Mouse (Mus musculus): ENCODE results near the gene Urb1. TPM values are rescaled to one million over a fixed set of nuclear protein-coding genes. Genes with fewer than 3 reads are reported as not detected.

Gene Urb1
- polyA plus RNA-seq, 1 experiment from 2014 or later = 5.9 TPM

DNA sequence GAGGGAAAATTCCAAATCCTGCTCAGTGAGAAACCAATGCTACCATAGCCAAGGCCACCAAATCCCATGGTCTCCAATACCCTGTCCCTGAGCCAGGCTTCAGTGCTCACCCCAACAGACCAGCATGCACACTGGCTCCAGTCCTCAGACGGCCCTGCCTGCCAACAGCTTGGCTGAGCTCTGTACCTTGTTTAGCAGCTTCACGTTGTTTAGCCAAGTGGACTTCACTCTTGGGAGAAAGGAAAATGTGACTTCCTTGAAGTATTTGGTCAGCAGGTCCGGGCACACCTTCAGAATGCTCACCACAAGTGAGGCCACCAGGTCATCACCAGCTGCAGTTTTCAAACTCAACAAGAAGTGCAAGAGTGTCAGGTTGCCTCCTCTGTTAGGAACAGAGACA lies 17.7 kb downstream of the Urb1 start:
- no peak overlapping the region for H3K9ac ChIP-seq
- H3K4me1 ChIP-seq = peaks cover 12% of the 10 kb centered on the region
- H3K27me3 ChIP-seq (replicated peaks) = no peaks in the 10 kb centered on the region
- ATAC-seq (ENCODE audit: extremely low read depth, insufficient number of reproducible peaks, low FRiP score, low TSS enrichment) = no peak
- 59% methylated on average over 3 of the region's 3 CpGs for WGBS
- H3K9me3 ChIP-seq = no peaks in the 10 kb centered on the region
- H3K36me3 ChIP-seq = peaks cover 99% of the 10 kb centered on the region
- no peak overlapping the region for H3K27ac ChIP-seq (replicated peaks)
- no peak overlapping the region for H3K4me2 ChIP-seq
- H3K4me3 ChIP-seq = no peak overlapping the region

GRCm38 (mm10) chr16:90792066-90792465 lies 18.1 kb downstream of the Urb1 start:
- Histone ChIP-seq H3K36me3 (peaks cover 99% of the 10 kb centered on the region), H3K27me3 (replicated peaks) (no peaks in the 10 kb centered on the region), H3K27ac (replicated peaks) (no peak overlapping the region), H3K9ac (no peak overlapping the region), H3K4me1 (peaks cover 12% of the 10 kb centered on the region), H3K4me3 (no peak overlapping the region), H3K9me3 (no peaks in the 10 kb centered on the region), H3K4me2 (no peak overlapping the region)
- no peak for ATAC-seq (ENCODE audit: extremely low read depth, insufficient number of reproducible peaks, low FRiP score, low TSS enrichment)
- 72% methylated on average over 5 of the region's 5 CpGs for WGBS

DNA sequence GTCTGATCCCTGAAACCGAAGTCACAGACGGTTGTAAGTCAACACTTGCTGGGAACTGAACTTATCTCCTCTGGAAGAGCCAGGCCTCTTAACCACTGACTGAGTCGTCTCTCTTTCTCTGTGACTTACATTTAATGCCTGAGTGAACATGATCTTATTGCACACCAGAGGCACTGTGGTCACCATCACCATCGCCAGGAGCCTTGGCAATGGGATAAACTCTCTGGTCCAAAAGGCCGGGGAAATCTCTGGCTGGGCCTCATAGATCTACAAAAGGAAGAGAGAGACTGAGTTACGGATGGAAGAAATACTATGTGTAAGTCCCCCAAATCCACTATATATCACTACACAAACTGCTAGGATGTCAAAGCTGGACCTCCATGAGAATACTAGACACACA lies 19.3 kb downstream of the Urb1 start:
- ATAC-seq (ENCODE audit: extremely low read depth, insufficient number of reproducible peaks, low FRiP score, low TSS enrichment) = no peak
- Histone ChIP-seq H3K9ac (no peak overlapping the region), H3K27ac (replicated peaks) (no peak overlapping the region), H3K36me3 (peaks cover 99% of the 10 kb centered on the region), H3K27me3 (replicated peaks) (no peaks in the 10 kb centered on the region), H3K4me1 (peaks cover 17% of the 10 kb centered on the region), H3K9me3 (no peaks in the 10 kb centered on the region), H3K4me3 (no peak overlapping the region), H3K4me2 (no peak overlapping the region)
- 86% methylated on average over 6 of the region's 6 CpGs for WGBS

GRCm38 (mm10) chr16:90788580-90788979 lies 21.6 kb downstream of the Urb1 start:
- Histone ChIP-seq H3K27me3 (replicated peaks) (no peaks in the 10 kb centered on the region), H3K27ac (replicated peaks) (no peak overlapping the region), H3K36me3 (peaks cover 99% of the 10 kb centered on the region), H3K4me2 (no peak overlapping the region), H3K4me1 (peaks cover 40% of the 10 kb centered on the region), H3K9ac (no peak overlapping the region), H3K9me3 (no peaks in the 10 kb centered on the region), H3K4me3 (no peak overlapping the region)
- 85% methylated on average over 6 of the region's 6 CpGs for WGBS
- ATAC-seq (ENCODE audit: extremely low read depth, insufficient number of reproducible peaks, low FRiP score, low TSS enrichment) = no peak

- Histone ChIP-seq H3K9ac (no peak overlapping the region), H3K27ac (replicated peaks) (0 out of 2 replicates have a peak overlapping the region, but pooled peaks have one; percentile 28), H3K27me3 (replicated peaks) (no peaks in the 10 kb centered on the region), H3K4me1 (peaks cover 39% of the 10 kb centered on the region), H3K4me3 (no peak overlapping the region), H3K9me3 (no peaks in the 10 kb centered on the region), H3K4me2 (no peak overlapping the region), H3K36me3 (peaks cover 93% of the 10 kb centered on the region)
- ATAC-seq (ENCODE audit: extremely low read depth, insufficient number of reproducible peaks, low FRiP score, low TSS enrichment) = no peak
- 35% methylated on average over 4 of the region's 4 CpGs for WGBS
Observed at GRCm38 (mm10) chr16:90785257-90785656, 25.0 kb downstream of the Urb1 start.

DNA sequence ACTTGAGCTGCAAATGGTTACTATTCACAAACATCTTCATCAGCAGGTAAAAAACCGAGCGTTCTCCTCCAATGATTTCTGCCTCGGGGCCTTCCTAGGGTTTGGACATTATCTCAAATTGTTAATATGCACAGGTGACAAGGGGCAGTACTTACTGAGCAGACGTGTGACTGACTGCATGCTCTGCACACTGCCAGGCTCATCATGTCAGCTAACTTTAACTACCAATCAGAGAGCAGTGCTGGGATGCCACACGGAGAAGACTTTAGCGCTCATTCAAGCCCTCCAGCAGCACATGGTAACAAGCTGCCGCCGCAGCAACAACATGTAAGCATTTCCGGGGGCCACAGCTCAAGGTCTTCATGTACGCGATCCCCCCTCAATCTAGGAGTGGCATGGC lies 26.9 kb downstream of the Urb1 start:
- H3K4me1 ChIP-seq = peaks cover 39% of the 10 kb centered on the region
- no peaks in the 10 kb centered on the region for H3K27me3 ChIP-seq (replicated peaks)
- peak overlapping the region; percentile 32; the same call in 1 of the 2 replicates for H3K4me2 ChIP-seq
- peaks cover 93% of the 10 kb centered on the region for H3K36me3 ChIP-seq
- H3K27ac ChIP-seq (replicated peaks) = peak overlapping the region; percentile 73
- 57% methylated on average over 11 of the region's 11 CpGs for WGBS
- no peak overlapping the region for H3K4me3 ChIP-seq
- H3K9ac ChIP-seq = no peak overlapping the region; the same call in 1 of the 2 replicates
- no peaks in the 10 kb centered on the region for H3K9me3 ChIP-seq
- ATAC-seq (ENCODE audit: extremely low read depth, insufficient number of reproducible peaks, low FRiP score, low TSS enrichment) = peak; percentile 47; the same call in 1 of the 2 replicates

- no peak overlapping the region for H3K9ac ChIP-seq
- H3K27ac ChIP-seq (replicated peaks) = no peak overlapping the region
- H3K36me3 ChIP-seq = peaks cover 91% of the 10 kb centered on the region
- no peak overlapping the region for H3K4me3 ChIP-seq
- peaks cover 22% of the 10 kb centered on the region for H3K4me1 ChIP-seq
- H3K4me2 ChIP-seq = no peak overlapping the region
- ATAC-seq (ENCODE audit: extremely low read depth, insufficient number of reproducible peaks, low FRiP score, low TSS enrichment) = no peak
- 58% methylated on average over 11 of the region's 11 CpGs for WGBS
- no peaks in the 10 kb centered on the region for H3K27me3 ChIP-seq (replicated peaks)
- H3K9me3 ChIP-seq = no peaks in the 10 kb centered on the region
Observed at GRCm38 (mm10) chr16:90779783-90780182, 30.4 kb downstream of the Urb1 start.

DNA sequence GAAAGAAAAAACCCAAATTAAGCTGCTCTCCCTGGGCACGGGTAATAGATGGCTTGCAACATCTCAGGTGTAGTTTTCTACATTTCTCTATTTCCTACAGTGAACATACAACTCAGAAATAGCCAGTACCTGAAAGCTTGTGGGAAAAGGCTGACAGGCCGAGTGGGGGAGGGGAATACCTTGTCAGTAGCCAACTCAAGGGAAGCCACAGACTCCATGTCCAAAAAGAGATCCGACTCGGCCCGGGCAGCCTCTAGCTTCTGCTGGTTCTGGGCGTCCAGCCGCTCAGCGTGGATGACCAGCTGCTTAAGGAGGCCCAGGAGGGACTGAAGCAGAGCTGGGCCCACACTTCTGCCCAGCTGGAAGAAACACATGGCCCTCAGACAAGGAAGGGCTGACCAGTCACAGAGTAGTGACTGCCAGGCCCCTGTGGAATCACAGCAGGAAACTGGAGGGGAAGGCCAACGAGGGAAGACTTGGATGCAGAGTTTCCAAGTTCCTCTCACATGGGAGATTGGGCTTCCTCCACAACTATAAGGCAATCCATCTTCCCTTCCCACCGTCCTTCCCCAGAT lies 34.2 kb downstream of the Urb1 start:
- Histone ChIP-seq H3K4me2 (no peak overlapping the region), H3K4me3 (no peak overlapping the region), H3K36me3 (peaks cover 98% of the 10 kb centered on the region), H3K9ac (no peak overlapping the region), H3K9me3 (no peaks in the 10 kb centered on the region), H3K27me3 (replicated peaks) (no peaks in the 10 kb centered on the region), H3K4me1 (no peaks in the 10 kb centered on the region), H3K27ac (replicated peaks) (no peak overlapping the region)
- WGBS = 74% methylated on average over 10 of the region's 10 CpGs
- ATAC-seq (ENCODE audit: extremely low read depth, insufficient number of reproducible peaks, low FRiP score, low TSS enrichment) = no peak

GRCm38 (mm10) chr16:90774646-90775045 lies 35.6 kb downstream of the Urb1 start:
- no peak overlapping the region for H3K4me3 ChIP-seq
- no peak for ATAC-seq (ENCODE audit: extremely low read depth, insufficient number of reproducible peaks, low FRiP score, low TSS enrichment)
- H3K27ac ChIP-seq (replicated peaks) = no peak overlapping the region
- peaks cover 96% of the 10 kb centered on the region for H3K36me3 ChIP-seq
- 74% methylated on average over 6 of the region's 6 CpGs for WGBS
- no peaks in the 10 kb centered on the region for H3K4me1 ChIP-seq
- H3K27me3 ChIP-seq (replicated peaks) = no peaks in the 10 kb centered on the region
- no peak overlapping the region for H3K9ac ChIP-seq
- no peaks in the 10 kb centered on the region for H3K9me3 ChIP-seq
- no peak overlapping the region for H3K4me2 ChIP-seq

DNA sequence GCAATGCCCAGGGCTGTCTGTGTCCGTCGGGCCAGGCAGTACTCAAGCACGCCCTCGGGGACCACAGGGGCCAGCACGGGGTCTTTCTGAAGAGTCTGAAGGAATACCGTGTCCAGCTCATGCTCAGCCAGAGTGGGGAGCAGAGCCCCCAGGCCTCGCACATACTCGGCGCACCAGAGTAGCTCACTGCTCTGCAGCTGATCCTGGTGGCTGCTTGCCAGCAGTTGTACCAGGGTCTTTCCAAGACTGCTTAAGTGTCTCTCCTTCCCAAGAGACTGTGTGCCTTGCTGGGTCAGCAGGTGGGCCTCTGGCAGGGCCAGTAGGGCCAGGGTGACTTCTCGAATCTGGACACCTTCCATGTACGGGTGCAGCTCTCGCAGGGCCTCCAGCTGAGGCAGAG lies 36.0 kb downstream of the Urb1 start:
- no peak for ATAC-seq (ENCODE audit: extremely low read depth, insufficient number of reproducible peaks, low FRiP score, low TSS enrichment)
- H3K36me3 ChIP-seq = peaks cover 96% of the 10 kb centered on the region
- no peak overlapping the region for H3K9ac ChIP-seq
- H3K9me3 ChIP-seq = no peaks in the 10 kb centered on the region
- H3K27me3 ChIP-seq (replicated peaks) = no peaks in the 10 kb centered on the region
- no peak overlapping the region for H3K27ac ChIP-seq (replicated peaks)
- no peaks in the 10 kb centered on the region for H3K4me1 ChIP-seq
- no peak overlapping the region for H3K4me2 ChIP-seq
- no peak overlapping the region for H3K4me3 ChIP-seq
- WGBS = 87% methylated on average over 12 of the region's 12 CpGs

DNA sequence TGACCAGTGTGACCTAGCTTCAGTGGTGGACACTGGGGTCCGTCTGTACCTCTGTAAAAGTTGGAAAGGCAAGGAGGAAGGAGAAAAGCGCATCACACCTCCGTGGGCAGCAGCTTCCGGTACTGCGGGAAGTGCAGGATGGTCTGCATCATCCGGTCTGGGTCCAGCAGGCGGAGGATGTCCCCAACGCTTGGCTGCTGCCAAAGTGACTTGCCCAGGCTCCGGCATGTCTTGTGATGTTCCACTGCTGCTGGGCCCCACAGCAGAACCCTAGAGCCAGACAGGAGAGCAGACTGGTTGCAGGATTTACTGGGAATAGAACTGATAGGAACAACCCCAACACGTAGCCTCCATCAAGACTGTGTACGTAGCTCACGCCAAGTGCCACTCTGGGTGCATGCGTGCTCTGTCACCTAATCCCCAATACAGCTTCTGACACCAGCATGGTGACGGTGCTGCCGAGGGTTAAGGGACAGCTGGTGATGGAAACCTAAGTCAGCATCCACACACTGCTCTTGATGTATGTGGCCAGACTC lies 43.2 kb downstream of the Urb1 start:
- 85% methylated on average over 15 of the region's 15 CpGs for WGBS
- no peaks in the 10 kb centered on the region for H3K9me3 ChIP-seq
- H3K27me3 ChIP-seq (replicated peaks) = no peaks in the 10 kb centered on the region
- H3K4me3 ChIP-seq = no peak overlapping the region
- H3K27ac ChIP-seq (replicated peaks) = no peak overlapping the region
- H3K36me3 ChIP-seq = peaks cover 91% of the 10 kb centered on the region
- no peak overlapping the region for H3K9ac ChIP-seq
- H3K4me1 ChIP-seq = no peaks in the 10 kb centered on the region
- H3K4me2 ChIP-seq = no peak overlapping the region
- no peak for ATAC-seq (ENCODE audit: extremely low read depth, insufficient number of reproducible peaks, low FRiP score, low TSS enrichment)

DNA sequence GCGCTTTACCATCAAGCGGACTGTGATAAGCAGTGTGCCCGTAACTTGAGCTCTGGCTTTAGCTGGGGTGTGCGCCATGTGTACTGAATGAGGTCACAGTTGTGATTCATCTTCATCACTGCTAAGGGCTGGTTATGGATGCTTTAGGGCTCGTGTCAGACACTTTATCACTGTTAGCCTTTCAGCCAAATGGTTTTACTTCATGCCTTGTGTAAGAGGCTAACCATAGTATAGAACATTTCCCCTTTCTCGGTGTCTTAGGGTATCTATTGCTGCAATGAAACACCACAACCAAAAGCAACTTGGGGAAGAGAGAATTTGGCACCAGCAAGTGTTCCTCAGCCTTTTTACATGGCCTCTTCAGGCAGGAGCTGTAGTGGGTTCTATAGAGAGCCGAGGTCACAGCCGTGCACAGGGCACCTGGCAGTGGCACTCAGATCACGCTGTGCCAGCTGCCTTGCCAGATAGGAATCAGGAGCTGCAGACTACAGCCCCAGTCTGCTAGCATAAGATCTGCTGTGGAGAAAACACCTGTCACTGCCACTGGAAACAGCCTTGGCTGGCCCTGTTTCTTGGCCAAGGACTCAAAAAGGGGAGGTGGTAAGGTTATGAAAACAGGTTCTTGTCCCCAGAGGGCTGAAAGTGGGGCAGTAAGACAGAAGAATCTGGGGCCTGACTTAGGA lies 44.9 kb downstream of the Urb1 start:
- no peaks in the 10 kb centered on the region for H3K27me3 ChIP-seq (replicated peaks)
- H3K4me1 ChIP-seq = peaks cover 14% of the 10 kb centered on the region
- no peak overlapping the region for H3K27ac ChIP-seq (replicated peaks)
- no peak overlapping the region for H3K4me3 ChIP-seq
- H3K9me3 ChIP-seq = no peaks in the 10 kb centered on the region
- 75% methylated on average over 9 of the region's 9 CpGs for WGBS
- ATAC-seq (ENCODE audit: extremely low read depth, insufficient number of reproducible peaks, low FRiP score, low TSS enrichment) = no peak
- H3K9ac ChIP-seq = no peak overlapping the region
- H3K36me3 ChIP-seq = peaks cover 89% of the 10 kb centered on the region
- H3K4me2 ChIP-seq = no peak overlapping the region
